Mouse (Mus musculus): Measurements from ENCODE around the gene Enox1.
"Not testable (repeated sequence)": the region's sequence is repeated elsewhere in the genome, so short reads cannot be mapped to it uniquely, and the experiment has no call there.

Gene Enox1

GRCm38 (mm10) chr14:77519701-77520100, 363.1 kb downstream of the Enox1 start:
- DNase-seq, result no peak

- no peak for DNase-seq
These were observed 367.7 kb downstream of the Enox1 start for GRCm38 (mm10) chr14:77524303-77524702.

GRCm38 (mm10) chr14:77526262-77526661, 369.7 kb downstream of the Enox1 start:
- no peak for DNase-seq

- DNase-seq, result no peak
These were observed 372.6 kb downstream of the Enox1 start for GRCm38 (mm10) chr14:77529201-77529600.

- DNase-seq, result no peak
These were observed 373.1 kb downstream of the Enox1 start for GRCm38 (mm10) chr14:77529621-77530020.

GRCm38 (mm10) chr14:77533638-77534037, 377.1 kb downstream of the Enox1 start:
- DNase-seq, result peak; percentile 32 to 47

GRCm38 (mm10) chr14:77534120-77534519, 377.6 kb downstream of the Enox1 start:
- DNase-seq, result peak; percentile 46 to 57

- DNase-seq, result no peak
These were observed 380.0 kb downstream of the Enox1 start for GRCm38 (mm10) chr14:77536592-77536991.

- DNase-seq, result not testable (repeated sequence)
These were observed 383.0 kb downstream of the Enox1 start for GRCm38 (mm10) chr14:77539563-77539962.

- no peak for DNase-seq
These were observed 385.4 kb downstream of the Enox1 start for GRCm38 (mm10) chr14:77541925-77542324.

GRCm38 (mm10) chr14:77546531-77547274, 390.1 kb downstream of the Enox1 start:
- DNase-seq, result peak; percentile 60 to 77

GRCm38 (mm10) chr14:77547351-77547750, 390.8 kb downstream of the Enox1 start:
- DNase-seq, result peak; percentile 50 to 65

- DNase-seq, result no peak
These were observed 392.4 kb downstream of the Enox1 start for GRCm38 (mm10) chr14:77548963-77549362.

GRCm38 (mm10) chr14:77557446-77558070, 401.0 kb downstream of the Enox1 start:
- DNase-seq, result no peak

GRCm38 (mm10) chr14:77558910-77559309, 402.3 kb downstream of the Enox1 start:
- DNase-seq, result no peak

GRCm38 (mm10) chr14:77559792-77560191, 403.2 kb downstream of the Enox1 start:
- DNase-seq, result no peak

GRCm38 (mm10) chr14:77561808-77562583, 405.4 kb downstream of the Enox1 start:
- no peak for DNase-seq

- no peak for DNase-seq
These were observed 407.4 kb downstream of the Enox1 start for GRCm38 (mm10) chr14:77563922-77564321.

GRCm38 (mm10) chr14:77567120-77567519, 410.6 kb downstream of the Enox1 start:
- DNase-seq, result no peak

GRCm38 (mm10) chr14:77574436-77574835, 417.9 kb downstream of the Enox1 start:
- no peak for DNase-seq

- no peak for DNase-seq
These were observed 419.8 kb downstream of the Enox1 start for GRCm38 (mm10) chr14:77576411-77576810.

GRCm38 (mm10) chr14:77577481-77578251, 421.1 kb downstream of the Enox1 start:
- no peak for DNase-seq

- no peak for DNase-seq
These were observed 421.8 kb downstream of the Enox1 start for GRCm38 (mm10) chr14:77578355-77578754.
